Mouse (Mus musculus) bone marrow macrophage, adult 2 months (primary cell): ENCODE results near the gene Jmjd8.

Experiments
- CTCF ChIP-seq: IDR thresholded peaks from 2 replicates; pipeline ENCODE4 v1.5.1; 2012; ENCODE audit warnings: low read depth, mild to moderate bottlenecking, low read length, moderate library complexity
- POLR2A ChIP-seq: IDR thresholded peaks from 2 replicates; pipeline ENCODE4 v1.6.1; 2012; ENCODE audit warnings: mild to moderate bottlenecking, low read depth, low read length, borderline replicate concordance

DNA sequence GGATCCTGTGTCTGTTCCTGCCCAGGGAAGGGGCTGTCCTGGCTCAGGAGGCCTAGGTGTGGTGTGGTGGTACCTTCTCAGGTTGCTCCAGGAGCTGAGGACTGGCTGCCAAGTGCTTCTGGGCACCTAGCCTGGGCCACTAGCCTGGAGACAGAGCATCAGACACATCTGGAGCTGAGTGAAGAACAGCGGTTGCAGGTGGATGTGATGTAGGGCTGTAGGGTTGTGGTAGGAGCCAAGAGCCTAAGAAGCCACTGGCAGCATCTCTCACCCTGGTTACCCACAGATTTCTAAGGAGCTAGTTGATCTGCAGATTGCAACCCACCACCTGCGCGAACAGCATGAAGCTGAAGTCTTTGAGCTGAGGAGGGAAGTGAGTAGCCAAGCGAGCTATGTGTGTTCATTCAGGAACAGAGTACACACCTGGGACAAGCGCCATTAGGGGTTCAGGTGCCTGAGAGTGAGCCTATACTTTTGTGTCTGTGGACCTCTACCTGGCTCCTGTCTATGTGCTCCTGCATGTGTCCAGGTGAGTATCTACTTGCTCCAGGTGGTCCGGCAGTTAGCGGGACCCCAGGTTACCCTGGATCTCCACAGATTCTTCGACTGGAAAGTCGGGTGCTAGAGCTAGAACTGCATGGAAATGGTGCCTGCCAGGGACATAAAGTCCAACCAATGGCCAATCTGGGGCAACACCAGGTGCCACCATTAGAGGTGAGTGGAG lies 41.7 kb upstream of the Jmjd8 start:
- TF ChIP-seq CTCF (no peak), POLR2A (no peak)
